24 mouse cellular contexts compared by ENCODE assay signal in genomic region chr10:68085574-68085973, GRCm38 (mm10).
DNase-seq lines count a peak whose midpoint lies in the region; ATAC-seq and TF ChIP-seq lines count a peak whose summit lies in the region.
"Had no signal": no experiment of that assay in that cellular context is flagged by ENCODE, and none has a peak within 500 bp of the region (broad histone marks: within the 10 kb centered on the region; RNA-seq: fewer than 3 reads in every experiment).

No protein-coding gene starts in this region.

- no peak overlapping the region for H3K4me2 ChIP-seq in lung, postnatal 0 days (replicated peaks; ENCODE audit: low read depth, low read length)
- H3K4me2 ChIP-seq: embryonic facial prominence, embryonic 13.5 days; forebrain, embryonic 13.5 days; heart, embryonic 12.5 days; hindbrain, embryonic 14.5 days; midbrain, embryonic 11.5 days had no signal

- TF ChIP-seq CTCF in lung, postnatal 0 days (IDR thresholded peaks at IDR 0.05): no peak

- peak; percentile 32 for DNase-seq in lung, postnatal 0 days (ENCODE audit: low spot score)
- DNase-seq in lung, adult 18-20 months: no peak
- DNase-seq in c-Kit-positive CD71-negative TER-119-negative erythroid progenitor cells, embryonic 14.5 days (ENCODE audit: low read depth): peak; percentile 30
- no peak for DNase-seq in left cerebral cortex, adult 8-10 months (ENCODE audit: low spot score in 2 of 2)
- DNase-seq in gastrocnemius, postnatal 36 days: no peak
- no peak for DNase-seq in kidney, postnatal 36 days
- DNase-seq: adrenal gland, postnatal 10 days; B cell, adult 2 months; cerebellum, adult 11 months; cerebellum, postnatal 10 days; heart, postnatal 10 days; kidney, adult 8-10 months; kidney, postnatal 10 days; layer of hippocampus, postnatal 36 days; thymus, adult 18-20 months; thymus, postnatal 36 days had no signal

- H3K9ac ChIP-seq in lung, postnatal 0 days (replicated peaks; ENCODE audit: low read depth): no peak overlapping the region
- H3K9ac ChIP-seq: embryonic facial prominence, embryonic 13.5 days; forebrain, embryonic 13.5 days; heart, embryonic 12.5 days; hindbrain, embryonic 14.5 days; liver, embryonic 14.5 days had no signal

- WGBS in lung, postnatal 0 days: 74% methylated on average over 4 of the region's 4 CpGs

- peaks cover 7% of the 10 kb centered on the region; the same call in 1 of the 2 replicates for H3K4me1 ChIP-seq in lung, postnatal 0 days (ENCODE audit: insufficient read depth, low read depth, low read length)

- no peaks in the 10 kb centered on the region for H3K27me3 ChIP-seq in lung, postnatal 0 days (replicated peaks; ENCODE audit: insufficient read depth, low read length)
- H3K27me3 ChIP-seq: embryonic facial prominence, embryonic 13.5 days; forebrain, embryonic 13.5 days; heart, embryonic 12.5 days had no signal

- intact Hi-C loops in gastrocnemius, postnatal 36 days (cut with DNase I): no loop called here

- H3K27ac ChIP-seq in lung, postnatal 0 days (ENCODE audit: low read length): no peak overlapping the region
- H3K27ac ChIP-seq: embryonic facial prominence, embryonic 13.5 days; forebrain, embryonic 13.5 days; hindbrain, embryonic 14.5 days; liver, embryonic 14.5 days; macrophage had no signal

- no peak for TF ChIP-seq EP300 in lung, postnatal 0 days (IDR thresholded peaks at IDR 0.05)

- no peaks in the 10 kb centered on the region for H3K36me3 ChIP-seq in lung, postnatal 0 days (ENCODE audit: insufficient read depth, low read length)
- H3K36me3 ChIP-seq: embryonic facial prominence, embryonic 13.5 days; heart, embryonic 12.5 days had no signal

- no peaks in the 10 kb centered on the region for H3K9me3 ChIP-seq in lung, postnatal 0 days (ENCODE audit: low read length)
- H3K9me3 ChIP-seq: embryonic facial prominence, embryonic 13.5 days; forebrain, embryonic 13.5 days; heart, embryonic 12.5 days had no signal

- no peak overlapping the region for H3K4me3 ChIP-seq in lung, postnatal 0 days (ENCODE audit: low read depth, low read length)
- H3K4me3 ChIP-seq: embryonic facial prominence, embryonic 13.5 days; forebrain, embryonic 13.5 days; heart, embryonic 12.5 days had no signal

- ATAC-seq in lung, postnatal 0 days: no peak
- peak; percentile 90 for ATAC-seq in megakaryocyte progenitor cell, adult 5-6 weeks (replicated peaks; ENCODE audit: poor library complexity)
- ATAC-seq: forebrain, embryonic 13.5 days had no signal

Comparison
In these comparisons a context has a peak if more than half of its experiments do, and no peak if none do; other contexts are left out.
1. DNase-seq: peak in lung, postnatal 0 days (single experiment) and c-Kit-positive CD71-negative TER-119-negative erythroid progenitor cells, embryonic 14.5 days (single experiment); none in lung, adult 18-20 months (0 of 2), left cerebral cortex, adult 8-10 months (0 of 2), gastrocnemius, postnatal 36 days (0 of 2) and kidney, postnatal 36 days (0 of 2).